Mouse (Mus musculus) heart, embryonic 10.5 days (tissue): ENCODE measurements around the gene Plxna1. TPM values are rescaled to one million over a fixed set of nuclear protein-coding genes. Genes with fewer than 3 reads are reported as not detected.

Experiments used
- DNase-seq: peaks from one replicate; pipeline ENCODE4 v3.0.0-alpha.2; 2017; ENCODE audit warnings: low spot score
- H3K27ac ChIP-seq: fragments of 300-500 bp; sonication (generic); 2 replicates; pipeline ENCODE4 v1.5.1; 2016; ENCODE audit warnings: mild to moderate bottlenecking
- H3K27me3 ChIP-seq: fragments of 300-500 bp; sonication (generic); 2 replicates; pipeline ENCODE4 v1.6.1; 2016; ENCODE audit warnings: mild to moderate bottlenecking; ENCODE audit not compliant: poor library complexity, insufficient read depth, severe bottlenecking
- H3K36me3 ChIP-seq: fragments of 300-500 bp; sonication (generic); 2 replicates; pipeline ENCODE4 v1.6.1; 2016; ENCODE audit warnings: mild to moderate bottlenecking, moderate library complexity
- H3K4me1 ChIP-seq: fragments of 300-500 bp; sonication (generic); 2 replicates; pipeline ENCODE4 v1.6.1; 2016; ENCODE audit warnings: mild to moderate bottlenecking
- H3K4me3 ChIP-seq: fragments of 300-500 bp; sonication (generic); 2 replicates; pipeline ENCODE4 v1.5.1; 2016; ENCODE audit warnings: mild to moderate bottlenecking, moderate library complexity
- H3K9me3 ChIP-seq: fragments of 300-500 bp; sonication (generic); 2 replicates; pipeline ENCODE4 v1.6.1; 2016; ENCODE audit warnings: mild to moderate bottlenecking, moderate library complexity
- WGBS: fragments of 180-500 bp; shearing (Covaris S2); methylation state at CpG from one replicate; pipeline ENCODE4 v1.1.7; 2016; 5-methylcytosine and 5-hydroxymethylcytosine counted together
- polyA plus RNA-seq: library from polyadenylated mRNA; unstranded; fragments of >200 nt; fragmentation: Nextera tagmentation; extraction: Ambion mirVana; gene quantifications from 2 replicates; pipeline ENCODE4 v1.2.1, GENCODE M21; 2016

The Plxna1 gene
- 11.3 and 14.3 TPM in 2 replicates for polyA plus RNA-seq

DNA sequence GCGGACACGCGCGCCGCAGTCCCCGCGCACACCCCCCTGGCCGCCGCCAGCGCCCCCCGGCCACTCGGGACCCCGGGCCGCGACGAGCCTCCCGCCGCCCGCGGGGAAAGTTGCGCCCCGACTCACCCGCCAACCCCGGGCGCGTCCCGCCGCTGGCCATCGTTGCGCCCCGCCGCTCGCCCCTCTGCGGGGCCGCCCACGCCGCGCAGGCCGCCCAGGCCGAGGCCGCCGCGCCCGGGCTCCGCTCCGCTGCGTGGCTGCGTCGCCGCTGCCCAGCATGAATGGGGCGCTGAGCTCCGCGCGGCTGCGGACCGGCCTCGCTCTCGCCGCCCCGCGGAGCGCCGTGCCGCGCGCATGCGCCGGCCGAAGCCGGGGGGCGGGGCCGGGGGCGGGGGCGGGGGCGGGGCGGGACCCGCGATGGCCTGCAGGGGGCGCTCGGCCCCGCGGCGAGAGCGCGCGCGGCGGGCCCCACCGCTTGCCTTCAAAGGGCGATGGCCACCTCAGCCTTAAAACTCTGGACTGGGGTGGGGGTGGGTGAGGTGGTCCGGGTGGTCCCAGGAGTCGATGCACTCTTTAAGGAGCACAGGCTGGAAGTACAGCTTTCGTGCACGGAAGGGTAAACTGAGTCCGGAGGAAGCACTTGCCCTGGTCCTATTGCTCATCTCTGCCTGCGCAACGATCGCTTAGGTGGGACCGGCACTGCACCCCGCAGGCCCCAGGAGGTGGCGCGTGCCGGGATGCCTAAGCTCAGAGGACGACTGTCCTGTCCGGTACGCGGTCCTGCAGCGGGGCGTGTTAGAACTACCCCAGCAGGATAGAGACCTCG lies at the start of gene Plxna1:
Plxna1 (minus strand) TSS at position 340 of the 826 bp plus-strand sequence.
- Histone ChIP-seq H3K27ac (peak within 1 kb of the TSS; percentile 95), H3K9me3 (no peaks in the 10 kb centered on the region), H3K4me3 (peak within 1 kb of the TSS; percentile 84), H3K36me3 (0 out of 2 replicates have a peak, but pooled peaks cover under 1% of the 10 kb centered on the region), H3K4me1 (peaks cover 35% of the 10 kb centered on the region), H3K27me3 (peaks cover 17% of the 10 kb centered on the region)
- WGBS, result 4% methylated on average over 97 of the region's 110 CpGs
- DNase-seq, result no peak

DNA sequence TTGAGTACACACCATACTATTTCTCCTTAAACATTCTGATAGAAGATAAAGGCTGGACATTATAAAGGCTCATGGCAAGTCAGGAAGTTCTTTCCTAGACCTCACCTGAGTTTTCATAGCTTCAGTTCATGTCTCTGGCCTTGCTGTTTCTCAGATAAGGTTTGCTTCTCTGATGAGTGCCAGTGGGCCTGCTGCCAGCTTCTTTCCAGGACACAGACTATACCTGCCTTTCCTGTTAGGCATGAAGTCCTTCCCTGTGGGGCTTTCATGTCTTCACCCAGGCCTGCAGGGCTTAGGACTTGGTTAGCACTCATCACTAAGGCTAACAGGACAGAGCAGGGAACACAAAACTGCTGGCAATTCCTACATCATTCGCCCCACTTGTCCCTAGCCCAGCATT lies 46.6 kb upstream of the Plxna1 start:
- Histone ChIP-seq H3K9me3 (no peaks in the 10 kb centered on the region), H3K4me3 (no peak overlapping the region), H3K27ac (no peak overlapping the region), H3K36me3 (no peaks in the 10 kb centered on the region), H3K4me1 (peaks cover 8% of the 10 kb centered on the region; the same call in 1 of the 2 replicates), H3K27me3 (no peaks in the 10 kb centered on the region; the same call in 1 of the 2 replicates)
- no peak for DNase-seq
- 81% methylated on average over 1 of the region's 1 CpGs for WGBS

DNA sequence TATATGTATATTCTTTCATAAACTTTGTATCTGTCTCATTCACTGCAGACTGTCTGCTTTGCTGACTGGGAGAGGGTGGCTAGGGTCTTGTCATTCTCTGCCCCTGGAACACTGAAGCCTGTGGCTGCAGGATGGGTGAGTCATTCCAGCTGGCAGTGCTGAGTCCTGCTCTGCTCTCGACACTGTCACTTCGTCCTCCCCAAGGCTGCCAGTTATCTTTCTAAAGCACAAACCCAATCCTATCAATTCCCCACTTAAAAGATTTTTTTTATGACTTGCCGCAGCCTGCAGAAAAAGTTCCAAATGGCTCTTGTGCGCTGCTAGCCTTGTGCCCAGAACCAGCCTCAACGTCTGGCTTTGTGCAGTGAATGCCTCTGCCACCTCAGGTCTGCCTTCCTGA lies 45.8 kb upstream of the Plxna1 start:
- Histone ChIP-seq H3K9me3 (no peaks in the 10 kb centered on the region), H3K27me3 (no peaks in the 10 kb centered on the region; the same call in 1 of the 2 replicates), H3K36me3 (no peaks in the 10 kb centered on the region), H3K4me3 (no peak overlapping the region), H3K27ac (no peak overlapping the region), H3K4me1 (peaks cover 2% of the 10 kb centered on the region; the same call in 1 of the 2 replicates)
- no peak for DNase-seq
- WGBS, result 60% methylated on average over 5 of the region's 5 CpGs

DNA sequence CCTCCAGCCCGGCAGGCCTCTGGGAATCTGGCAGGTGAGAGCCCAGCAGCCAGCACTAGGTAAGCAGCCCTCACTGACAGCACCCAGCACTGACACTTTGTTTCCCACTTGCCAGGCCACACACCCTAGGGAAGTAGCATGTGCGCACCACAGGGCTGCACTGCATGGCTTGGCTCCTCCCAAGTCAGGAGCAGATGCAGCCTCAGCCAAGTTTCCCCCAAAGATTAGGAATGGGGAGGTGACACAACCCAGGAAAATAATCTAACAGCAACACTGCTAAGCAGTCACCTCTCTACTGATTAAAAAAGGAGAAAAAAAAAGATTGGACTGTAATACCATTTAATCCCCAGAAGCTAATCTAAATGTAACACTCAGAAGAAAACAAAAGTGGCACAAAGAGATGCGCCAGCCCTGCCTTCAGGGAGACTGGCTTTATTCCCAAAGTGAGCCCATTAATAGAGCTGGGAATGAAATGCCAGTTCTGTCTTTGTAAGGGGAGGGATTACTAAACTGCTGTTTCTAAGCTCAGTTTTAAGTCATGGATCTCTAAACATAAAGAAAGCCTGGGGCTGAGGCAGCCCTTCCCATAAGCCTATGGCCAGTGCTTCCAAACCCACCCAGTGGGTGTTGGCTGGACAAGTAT lies 44.9 kb upstream of the Plxna1 start:
- DNase-seq, result no peak
- no peaks in the 10 kb centered on the region for H3K36me3 ChIP-seq
- H3K27me3 ChIP-seq, result no peaks in the 10 kb centered on the region; the same call in 1 of the 2 replicates
- H3K4me1 ChIP-seq, result no peaks in the 10 kb centered on the region; the same call in 1 of the 2 replicates
- no peak overlapping the region for H3K4me3 ChIP-seq
- H3K27ac ChIP-seq, result no peak overlapping the region
- H3K9me3 ChIP-seq, result no peaks in the 10 kb centered on the region
- 79% methylated on average over 3 of the region's 3 CpGs for WGBS

DNA sequence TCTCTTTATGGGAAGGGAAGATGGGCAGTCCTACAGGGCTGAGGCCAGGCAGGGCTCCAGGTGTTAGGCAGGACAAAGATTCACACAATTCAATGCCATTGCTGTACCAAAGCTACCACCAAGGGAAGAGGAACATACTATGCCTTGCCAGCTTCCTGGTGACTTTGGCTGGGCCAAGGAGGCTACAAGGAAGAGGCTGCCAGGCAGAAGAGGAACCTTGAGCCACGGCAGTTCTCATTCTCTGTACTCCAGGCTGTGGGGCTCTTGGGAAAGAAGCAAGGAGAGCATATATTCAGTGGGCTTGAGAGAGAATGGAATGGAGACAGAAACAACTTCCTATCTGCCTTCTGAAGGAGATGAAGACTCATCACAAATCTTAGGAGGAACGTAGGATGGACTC lies 42.5 kb upstream of the Plxna1 start:
- H3K36me3 ChIP-seq, result no peaks in the 10 kb centered on the region
- no peaks in the 10 kb centered on the region; the same call in 1 of the 2 replicates for H3K4me1 ChIP-seq
- no peaks in the 10 kb centered on the region for H3K9me3 ChIP-seq
- H3K27ac ChIP-seq, result no peak overlapping the region
- 78% methylated on average over 2 of the region's 2 CpGs for WGBS
- no peaks in the 10 kb centered on the region; the same call in 1 of the 2 replicates for H3K27me3 ChIP-seq
- DNase-seq, result no peak
- H3K4me3 ChIP-seq, result no peak overlapping the region

DNA sequence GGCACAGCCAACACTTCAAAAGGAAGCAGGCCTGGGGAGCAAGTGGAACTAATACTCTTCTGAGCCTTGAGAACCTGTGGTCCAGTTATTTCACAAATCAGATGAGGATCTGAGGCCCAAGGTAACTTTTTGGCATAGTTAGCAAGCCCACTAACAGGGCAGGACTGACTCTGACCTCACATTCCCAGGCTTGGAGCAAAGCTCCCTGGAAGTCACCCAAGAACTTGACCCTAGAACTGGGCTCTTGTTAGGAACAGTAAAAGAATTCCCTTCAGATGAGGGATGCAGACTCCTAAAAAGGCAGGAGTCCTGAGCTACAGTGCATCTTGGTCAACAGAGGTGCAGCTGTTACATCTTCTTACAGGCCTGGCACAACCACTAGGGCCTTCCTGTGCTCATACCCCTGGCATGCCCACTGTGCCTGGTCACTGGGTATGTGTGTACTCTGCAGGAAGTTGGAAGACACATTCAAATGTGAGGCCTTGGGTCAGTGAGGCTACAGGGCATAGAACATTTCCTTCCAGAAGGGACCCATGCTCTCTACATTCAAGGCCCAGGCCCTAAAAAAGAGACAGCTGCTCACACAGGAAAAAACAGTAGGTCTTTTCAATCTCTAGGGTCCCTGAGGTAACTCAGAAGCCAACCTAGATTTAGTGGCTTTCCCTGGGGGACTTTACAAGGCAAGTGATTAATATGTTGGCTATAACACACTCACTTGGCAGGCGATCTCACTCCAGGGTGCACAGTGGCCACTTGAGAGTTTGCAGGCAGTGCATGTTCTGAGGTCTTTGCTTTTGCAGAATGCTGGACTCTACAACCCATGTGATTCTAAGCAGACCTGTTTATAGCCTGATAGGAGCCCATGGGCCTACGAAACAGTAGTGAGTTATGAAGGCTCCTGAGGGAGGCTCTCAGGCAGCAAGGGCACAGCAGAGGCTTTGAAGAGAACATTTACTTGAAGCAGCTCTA lies 41.1 kb upstream of the Plxna1 start:
- Histone ChIP-seq H3K27ac (no peak overlapping the region), H3K36me3 (no peaks in the 10 kb centered on the region), H3K9me3 (no peaks in the 10 kb centered on the region), H3K4me1 (no peaks in the 10 kb centered on the region; the same call in 1 of the 2 replicates), H3K4me3 (no peak overlapping the region), H3K27me3 (no peaks in the 10 kb centered on the region; the same call in 1 of the 2 replicates)
- 72% methylated on average over 2 of the region's 2 CpGs for WGBS
- no peak for DNase-seq

DNA sequence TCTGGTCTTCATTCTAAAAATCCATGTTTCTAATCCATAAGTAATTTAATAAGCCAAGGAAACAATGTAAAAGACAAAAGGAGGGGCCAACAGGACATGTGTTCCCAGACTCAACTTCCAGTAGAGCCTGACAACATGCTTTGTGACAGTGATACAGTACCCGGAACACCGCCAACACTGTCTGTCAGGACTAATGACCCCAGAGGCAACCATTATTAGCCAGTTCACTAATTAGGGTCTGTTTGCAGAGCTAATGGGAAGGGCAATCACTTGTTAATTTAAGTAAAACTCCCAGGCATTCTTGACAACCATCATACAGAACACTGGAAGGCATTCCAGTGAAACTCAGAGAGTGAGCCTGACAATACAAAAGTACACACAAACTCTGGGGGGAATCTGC lies 40.0 kb upstream of the Plxna1 start:
- H3K4me1 ChIP-seq, result peaks cover 4% of the 10 kb centered on the region; the same call in 1 of the 2 replicates
- no peaks in the 10 kb centered on the region for H3K9me3 ChIP-seq
- no peaks in the 10 kb centered on the region for H3K36me3 ChIP-seq
- no peaks in the 10 kb centered on the region; the same call in 1 of the 2 replicates for H3K27me3 ChIP-seq
- no peak overlapping the region for H3K4me3 ChIP-seq
- 88% methylated on average over 2 of the region's 2 CpGs for WGBS
- no peak for DNase-seq
- H3K27ac ChIP-seq, result no peak overlapping the region

DNA sequence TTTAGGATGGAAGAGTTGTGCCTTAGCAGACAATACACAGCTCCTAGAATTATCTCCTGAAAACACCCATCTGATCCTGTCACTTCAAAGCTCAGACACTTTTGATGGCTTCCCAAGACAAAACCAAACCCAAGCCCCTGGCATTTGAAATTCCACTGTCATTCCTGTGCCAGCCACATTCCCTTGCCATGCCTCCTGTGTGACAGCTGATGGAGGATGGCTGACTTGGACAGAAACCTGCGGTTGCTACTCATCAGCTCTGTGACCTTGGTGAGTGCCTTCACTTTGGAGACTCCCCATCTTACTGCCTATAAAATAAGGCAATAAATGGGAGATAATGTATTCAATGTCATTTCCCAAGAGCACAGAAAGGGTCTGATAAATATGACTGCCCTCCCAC lies 37.1 kb upstream of the Plxna1 start:
- no peak for DNase-seq
- no peaks in the 10 kb centered on the region for H3K27me3 ChIP-seq
- WGBS, result 78% methylated on average over 1 of the region's 1 CpGs
- no peaks in the 10 kb centered on the region for H3K36me3 ChIP-seq
- H3K27ac ChIP-seq, result no peak overlapping the region
- H3K4me3 ChIP-seq, result no peak overlapping the region
- H3K9me3 ChIP-seq, result no peaks in the 10 kb centered on the region
- H3K4me1 ChIP-seq, result peaks cover 4% of the 10 kb centered on the region; the same call in 1 of the 2 replicates

DNA sequence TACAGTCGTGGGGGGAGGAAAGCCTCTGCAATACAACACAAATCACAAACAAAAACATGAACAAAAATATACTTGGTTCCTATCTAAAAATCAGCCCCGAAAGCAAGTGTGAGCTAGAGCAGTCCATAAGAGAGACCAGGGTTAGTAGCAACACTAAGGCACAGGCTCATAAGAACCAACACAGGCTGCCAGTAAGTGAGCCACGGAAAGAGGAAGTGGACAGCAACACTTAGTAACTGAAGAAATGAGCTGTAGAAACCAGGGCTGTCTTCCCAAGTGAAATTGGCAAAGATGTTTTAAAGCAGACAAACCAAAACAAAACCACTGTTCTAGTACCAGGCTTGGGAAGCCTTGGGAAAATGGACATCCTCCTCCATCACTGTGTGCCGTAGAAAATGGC lies 35.5 kb upstream of the Plxna1 start:
- 80% methylated on average over 4 of the region's 4 CpGs for WGBS
- Histone ChIP-seq H3K4me3 (no peak overlapping the region), H3K4me1 (peaks cover 4% of the 10 kb centered on the region; the same call in 1 of the 2 replicates), H3K27ac (no peak overlapping the region), H3K9me3 (no peaks in the 10 kb centered on the region), H3K36me3 (no peaks in the 10 kb centered on the region), H3K27me3 (no peaks in the 10 kb centered on the region)
- no peak for DNase-seq

DNA sequence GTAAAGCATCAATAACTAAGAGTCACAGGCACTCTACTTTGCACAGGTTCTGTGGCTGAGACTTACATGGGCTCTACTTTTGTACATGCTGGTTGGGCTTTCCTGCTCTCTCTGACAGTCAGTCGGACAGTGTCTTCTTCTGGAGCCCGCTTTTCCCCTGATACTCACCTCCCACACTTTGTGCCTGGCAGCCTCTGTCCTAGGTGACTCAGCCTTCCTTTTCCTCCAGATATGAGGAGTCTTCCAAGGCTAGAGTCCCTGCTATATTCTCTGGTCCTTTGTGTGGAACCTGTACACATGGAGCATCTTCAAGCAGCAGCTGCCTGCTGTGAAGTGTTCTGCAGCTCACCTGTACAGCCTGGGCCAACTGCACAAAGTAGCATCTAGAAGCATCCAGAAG lies 31.4 kb upstream of the Plxna1 start:
- DNase-seq, result no peak
- Histone ChIP-seq H3K27ac (no peak overlapping the region), H3K4me1 (peaks cover 4% of the 10 kb centered on the region; the same call in 1 of the 2 replicates), H3K27me3 (no peaks in the 10 kb centered on the region), H3K9me3 (no peaks in the 10 kb centered on the region), H3K36me3 (no peaks in the 10 kb centered on the region), H3K4me3 (no peak overlapping the region)
- 75% methylated on average over 2 of the region's 2 CpGs for WGBS

DNA sequence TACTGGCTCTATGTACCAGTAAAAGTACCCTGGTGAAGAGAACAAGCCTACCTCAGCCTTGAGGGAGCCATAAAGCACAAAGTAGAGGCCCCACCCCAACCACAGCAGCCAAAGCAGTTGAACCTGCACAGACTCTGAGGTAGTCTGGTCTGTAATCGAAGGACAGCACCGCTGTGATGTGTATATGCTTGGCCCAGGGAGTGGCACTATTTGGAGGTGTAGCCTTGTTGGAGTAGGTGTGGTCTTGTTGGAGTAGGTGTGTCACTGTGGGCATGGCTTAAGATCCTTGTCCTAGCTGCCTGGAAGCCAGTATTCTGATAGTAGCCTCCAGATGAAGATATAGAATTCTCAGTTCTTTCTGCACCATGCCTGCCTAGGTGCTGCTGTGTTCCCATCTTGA lies 29.8 kb upstream of the Plxna1 start:
- H3K4me3 ChIP-seq, result no peak overlapping the region
- no peak overlapping the region for H3K27ac ChIP-seq
- peaks cover 12% of the 10 kb centered on the region for H3K4me1 ChIP-seq
- H3K27me3 ChIP-seq, result no peaks in the 10 kb centered on the region
- WGBS, result 77% methylated on average over 2 of the region's 2 CpGs
- no peak for DNase-seq
- no peaks in the 10 kb centered on the region for H3K9me3 ChIP-seq
- H3K36me3 ChIP-seq, result no peaks in the 10 kb centered on the region

DNA sequence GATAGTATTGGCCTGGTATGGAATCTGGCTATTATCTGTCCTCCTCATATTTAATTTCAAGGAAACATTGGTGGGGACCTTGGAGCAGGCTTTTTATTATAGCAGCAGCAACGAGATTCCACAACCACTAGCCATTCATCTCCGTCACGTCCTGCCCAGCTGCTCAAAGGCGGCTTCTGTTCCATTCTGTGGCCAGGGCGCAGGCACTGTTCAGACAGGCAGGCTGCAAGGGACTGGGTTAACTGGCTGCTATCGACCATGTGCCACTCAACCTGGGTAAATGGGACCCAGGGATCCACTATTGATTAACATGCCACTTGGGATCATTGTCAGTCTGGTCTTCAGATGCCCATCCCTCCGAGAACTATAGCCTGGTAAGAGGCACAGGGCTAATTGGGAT lies 27.4 kb upstream of the Plxna1 start:
- Histone ChIP-seq H3K27me3 (no peaks in the 10 kb centered on the region), H3K27ac (no peak overlapping the region), H3K36me3 (no peaks in the 10 kb centered on the region), H3K9me3 (no peaks in the 10 kb centered on the region), H3K4me1 (peaks cover 23% of the 10 kb centered on the region), H3K4me3 (no peak overlapping the region)
- DNase-seq, result no peak
- 84% methylated on average over 7 of the region's 7 CpGs for WGBS
